Mouse (Mus musculus): ENCODE measurements at regions not wholly inside any gene's neighbourhood (a gene's known extent, or its start where the extent isn't known, plus 50 kb on each side); places are given as distances from the start of the nearest gene placed in this dataset.

GRCm38 (mm10) chr16:12935266-12935665 is 174.2 kb upstream of the Ercc4 start:
- Histone ChIP-seq H3K4me3 (no peak overlapping the region), H3K36me3 (no peaks in the 10 kb centered on the region), H3K9me3 (no peaks in the 10 kb centered on the region), H3K9ac (no peak overlapping the region), H3K27ac (no peak overlapping the region), H3K4me1 (no peaks in the 10 kb centered on the region), H3K4me2 (replicated peaks) (no peak overlapping the region), H3K27me3 (no peaks in the 10 kb centered on the region)
- ATAC-seq (ENCODE audit: low FRiP score, low read depth), result no peak
- WGBS, result 76% methylated on average over 2 of the region's 2 CpGs

GRCm38 (mm10) chr16:12936571-12936970 is 172.9 kb upstream of the Ercc4 start:
- Histone ChIP-seq H3K27me3 (no peaks in the 10 kb centered on the region), H3K4me2 (replicated peaks) (no peak overlapping the region), H3K27ac (no peak overlapping the region), H3K9me3 (no peaks in the 10 kb centered on the region), H3K4me3 (no peak overlapping the region), H3K36me3 (no peaks in the 10 kb centered on the region), H3K9ac (no peak overlapping the region), H3K4me1 (no peaks in the 10 kb centered on the region)
- WGBS, result 74% methylated on average over 2 of the region's 2 CpGs
- ATAC-seq (ENCODE audit: low FRiP score, low read depth), result no peak

GRCm38 (mm10) chr16:12938563-12938962 is 170.9 kb upstream of the Ercc4 start:
- Histone ChIP-seq H3K27me3 (no peaks in the 10 kb centered on the region), H3K36me3 (no peaks in the 10 kb centered on the region), H3K4me3 (no peak overlapping the region), H3K9ac (no peak overlapping the region), H3K4me1 (no peaks in the 10 kb centered on the region), H3K9me3 (no peaks in the 10 kb centered on the region), H3K4me2 (replicated peaks) (no peak overlapping the region), H3K27ac (no peak overlapping the region)
- 90% methylated on average over 2 of the region's 2 CpGs for WGBS
- no peak for ATAC-seq (ENCODE audit: low FRiP score, low read depth)

DNA sequence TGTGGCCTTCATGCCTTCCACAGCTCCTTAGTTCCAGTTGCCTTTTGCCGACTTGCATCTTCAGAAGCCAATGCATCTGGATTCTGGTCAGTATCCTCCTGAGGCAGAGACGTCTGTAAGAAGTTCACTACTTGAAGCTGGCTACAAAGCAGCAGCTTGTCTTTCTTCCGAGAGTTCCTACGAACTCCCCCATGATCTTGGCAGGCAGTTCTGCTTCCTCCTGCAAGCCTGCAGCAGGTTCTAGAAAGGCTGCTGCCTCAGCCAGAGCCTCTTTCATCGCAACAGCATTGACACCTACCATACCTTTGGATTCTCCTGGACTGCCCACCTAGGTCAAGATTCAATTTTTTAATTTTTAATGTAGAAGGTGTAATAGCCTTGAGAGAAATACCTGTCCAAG is 158.3 kb upstream of the Ercc4 start:
- no peak for ATAC-seq (ENCODE audit: low FRiP score, low read depth)
- H3K4me2 ChIP-seq (replicated peaks), result no peak overlapping the region
- no peak overlapping the region for H3K4me3 ChIP-seq
- H3K27me3 ChIP-seq, result no peaks in the 10 kb centered on the region
- no peaks in the 10 kb centered on the region for H3K36me3 ChIP-seq
- no peak overlapping the region for H3K27ac ChIP-seq
- WGBS, result 81% methylated on average over 5 of the region's 5 CpGs
- no peak overlapping the region for H3K9ac ChIP-seq
- no peaks in the 10 kb centered on the region for H3K9me3 ChIP-seq
- no peaks in the 10 kb centered on the region for H3K4me1 ChIP-seq

- H3K4me1 ChIP-seq, result no peaks in the 10 kb centered on the region
- WGBS, result 74% methylated on average over 8 of the region's 8 CpGs
- H3K9ac ChIP-seq, result no peak overlapping the region
- H3K4me2 ChIP-seq (replicated peaks), result no peak overlapping the region
- no peaks in the 10 kb centered on the region for H3K9me3 ChIP-seq
- no peak for ATAC-seq (ENCODE audit: low FRiP score, low read depth)
- no peak overlapping the region for H3K4me3 ChIP-seq
- H3K27ac ChIP-seq, result no peak overlapping the region
- no peaks in the 10 kb centered on the region for H3K27me3 ChIP-seq
- H3K36me3 ChIP-seq, result no peaks in the 10 kb centered on the region
Measured at GRCm38 (mm10) chr16:12954028-12954427, 155.5 kb upstream of the Ercc4 start.

GRCm38 (mm10) chr16:12956416-12956815 is 153.1 kb upstream of the Ercc4 start:
- H3K9me3 ChIP-seq, result no peaks in the 10 kb centered on the region
- H3K4me1 ChIP-seq, result no peaks in the 10 kb centered on the region
- ATAC-seq (ENCODE audit: low FRiP score, low read depth), result no peak
- H3K27me3 ChIP-seq, result no peaks in the 10 kb centered on the region
- H3K9ac ChIP-seq, result no peak overlapping the region
- no peak overlapping the region for H3K27ac ChIP-seq
- H3K4me3 ChIP-seq, result no peak overlapping the region
- WGBS, result 33% methylated on average over 3 of the region's 3 CpGs
- no peak overlapping the region for H3K4me2 ChIP-seq (replicated peaks)
- no peaks in the 10 kb centered on the region for H3K36me3 ChIP-seq

DNA sequence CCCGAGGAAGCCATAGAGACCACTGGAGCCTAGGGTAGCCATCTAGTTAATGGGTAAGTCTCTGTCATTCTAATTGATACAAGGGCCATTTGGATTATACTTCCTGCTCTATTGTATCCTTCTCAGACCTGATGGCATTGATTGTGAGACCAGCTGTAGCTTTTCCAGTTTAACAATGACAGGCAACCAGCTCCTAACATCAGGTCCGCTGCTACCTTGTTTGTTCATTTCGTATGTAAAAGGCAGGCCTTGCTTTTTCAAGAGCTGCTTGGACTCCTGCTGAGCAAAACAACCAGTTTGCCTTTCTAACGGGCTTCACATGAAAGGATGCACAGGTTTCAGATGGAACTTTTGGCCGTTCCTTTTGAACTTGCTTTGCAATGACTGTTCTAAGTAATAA is 148.6 kb upstream of the Ercc4 start:
- Histone ChIP-seq H3K36me3 (no peaks in the 10 kb centered on the region), H3K9me3 (no peaks in the 10 kb centered on the region), H3K4me2 (replicated peaks) (no peak overlapping the region), H3K4me3 (no peak overlapping the region), H3K27me3 (no peaks in the 10 kb centered on the region), H3K27ac (no peak overlapping the region), H3K4me1 (no peaks in the 10 kb centered on the region), H3K9ac (no peak overlapping the region)
- 42% methylated on average over 5 of the region's 5 CpGs for WGBS
- ATAC-seq (ENCODE audit: low FRiP score, low read depth), result no peak

DNA sequence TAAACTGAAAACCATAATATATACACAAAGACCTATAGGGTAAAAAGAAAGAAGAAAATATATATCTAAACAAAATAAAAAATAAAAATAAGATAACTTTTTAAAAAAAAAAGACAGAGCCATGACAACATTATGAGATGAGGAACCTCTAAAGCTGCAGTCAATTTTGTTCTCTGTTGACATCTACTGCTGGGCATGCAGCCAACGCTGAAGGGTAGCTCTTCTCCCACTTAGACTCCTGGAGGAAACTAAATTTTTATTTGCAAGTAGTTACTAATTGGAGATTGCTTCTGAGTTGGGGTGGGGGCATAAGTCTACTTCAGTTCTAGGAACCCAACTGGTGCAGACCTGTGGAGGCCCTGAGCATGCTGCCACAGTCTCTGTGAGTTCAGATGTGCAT is 126.8 kb upstream of the Ercc4 start:
- Histone ChIP-seq H3K4me1 (no peaks in the 10 kb centered on the region), H3K9me3 (no peaks in the 10 kb centered on the region), H3K27me3 (no peaks in the 10 kb centered on the region), H3K9ac (no peak overlapping the region), H3K36me3 (no peaks in the 10 kb centered on the region), H3K27ac (no peak overlapping the region), H3K4me3 (no peak overlapping the region), H3K4me2 (replicated peaks) (no peak overlapping the region)
- no peak for ATAC-seq (ENCODE audit: low FRiP score, low read depth)
- WGBS, result 76% methylated on average over 1 of the region's 1 CpGs

- Histone ChIP-seq H3K9ac (no peak overlapping the region), H3K36me3 (no peaks in the 10 kb centered on the region), H3K9me3 (no peaks in the 10 kb centered on the region), H3K4me2 (replicated peaks) (no peak overlapping the region), H3K4me1 (no peaks in the 10 kb centered on the region), H3K27me3 (no peaks in the 10 kb centered on the region), H3K27ac (no peak overlapping the region), H3K4me3 (no peak overlapping the region)
- WGBS, result 53% methylated on average over 1 of the region's 1 CpGs
- ATAC-seq (ENCODE audit: low FRiP score, low read depth), result no peak
Measured at GRCm38 (mm10) chr16:13001288-13001880, 108.1 kb upstream of the Ercc4 start.

GRCm38 (mm10) chr16:13012863-13013262 is 96.6 kb upstream of the Ercc4 start:
- Histone ChIP-seq H3K4me1 (no peaks in the 10 kb centered on the region), H3K4me2 (replicated peaks) (no peak overlapping the region), H3K27ac (no peak overlapping the region), H3K36me3 (no peaks in the 10 kb centered on the region), H3K9me3 (no peaks in the 10 kb centered on the region), H3K9ac (no peak overlapping the region), H3K27me3 (no peaks in the 10 kb centered on the region), H3K4me3 (no peak overlapping the region)
- ATAC-seq (ENCODE audit: low FRiP score, low read depth), result no peak
- WGBS, result 88% methylated on average over 5 of the region's 5 CpGs

DNA sequence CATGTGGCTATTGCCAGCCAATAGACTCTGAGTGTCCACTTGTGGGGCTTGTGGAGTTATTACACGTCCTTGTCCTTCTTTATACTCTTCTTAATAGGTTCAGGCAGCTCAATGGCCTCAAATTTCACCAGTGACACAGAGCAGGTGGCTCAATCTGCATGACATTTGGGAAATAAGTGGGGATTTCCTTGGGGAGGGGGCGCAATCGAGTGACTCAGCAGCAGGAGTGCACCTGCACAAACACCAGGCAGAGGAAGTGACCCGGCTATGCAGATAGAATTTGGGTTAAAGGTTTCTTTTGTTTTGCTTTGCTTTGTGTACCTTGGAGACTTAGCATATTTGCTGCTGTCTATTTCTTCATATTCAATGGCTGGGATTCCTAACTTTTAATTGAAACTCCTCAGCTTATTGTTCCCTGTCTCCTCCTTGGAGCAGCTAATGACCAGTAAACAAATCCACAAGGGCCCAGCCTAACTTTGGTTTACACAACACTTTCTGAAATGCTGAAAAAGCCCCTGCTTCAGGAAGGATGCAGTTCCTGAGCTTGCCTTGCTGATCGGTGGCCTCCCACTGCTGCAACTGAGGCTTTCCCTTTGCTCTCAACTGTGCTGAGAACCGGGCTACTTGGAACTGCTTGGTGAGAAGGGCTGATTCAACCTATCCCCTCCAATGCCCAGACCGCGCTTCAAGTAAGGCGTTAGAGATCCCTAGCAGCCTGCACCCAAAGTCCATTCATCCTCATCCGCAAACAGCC is 95.4 kb upstream of the Ercc4 start:
- H3K9ac ChIP-seq, result no peak overlapping the region
- no peaks in the 10 kb centered on the region for H3K36me3 ChIP-seq
- no peak overlapping the region for H3K4me2 ChIP-seq (replicated peaks)
- no peak for ATAC-seq (ENCODE audit: low FRiP score, low read depth)
- no peak overlapping the region for H3K4me3 ChIP-seq
- no peaks in the 10 kb centered on the region for H3K4me1 ChIP-seq
- no peak overlapping the region for H3K27ac ChIP-seq
- WGBS, result 62% methylated on average over 10 of the region's 10 CpGs
- H3K27me3 ChIP-seq, result no peaks in the 10 kb centered on the region
- H3K9me3 ChIP-seq, result no peaks in the 10 kb centered on the region

GRCm38 (mm10) chr16:13022875-13023274 is 86.6 kb upstream of the Ercc4 start:
- no peaks in the 10 kb centered on the region for H3K36me3 ChIP-seq
- no peaks in the 10 kb centered on the region for H3K4me1 ChIP-seq
- H3K9me3 ChIP-seq, result no peaks in the 10 kb centered on the region
- WGBS, result 49% methylated on average over 4 of the region's 4 CpGs
- no peak overlapping the region for H3K9ac ChIP-seq
- H3K4me3 ChIP-seq, result no peak overlapping the region
- no peak for ATAC-seq (ENCODE audit: low FRiP score, low read depth)
- H3K27ac ChIP-seq, result no peak overlapping the region
- no peaks in the 10 kb centered on the region for H3K27me3 ChIP-seq
- H3K4me2 ChIP-seq (replicated peaks), result no peak overlapping the region

- Histone ChIP-seq H3K4me2 (replicated peaks) (no peak overlapping the region), H3K9me3 (no peaks in the 10 kb centered on the region), H3K27me3 (no peaks in the 10 kb centered on the region), H3K4me1 (no peaks in the 10 kb centered on the region), H3K4me3 (no peak overlapping the region), H3K27ac (no peak overlapping the region), H3K36me3 (no peaks in the 10 kb centered on the region), H3K9ac (no peak overlapping the region)
- no peak for ATAC-seq (ENCODE audit: low FRiP score, low read depth)
- 43% methylated on average over 3 of the region's 3 CpGs for WGBS
Measured at GRCm38 (mm10) chr16:13025393-13025792, 84.1 kb upstream of the Ercc4 start.
